9 mouse cellular contexts compared by ENCODE assay signal in genomic region chr11:76507302-76508124, GRCm38 (mm10).
DNase-seq lines count a peak whose midpoint lies in the region; ATAC-seq and TF ChIP-seq lines count a peak whose summit lies in the region.
"Had no signal": no experiment of that assay in that cellular context is flagged by ENCODE, and none has a peak within 500 bp of the region (broad histone marks: within the 10 kb centered on the region; RNA-seq: fewer than 3 reads in every experiment).

No protein-coding gene starts in this region.

- no peak for TF ChIP-seq POLR2A in testis, adult 2 months (IDR thresholded peaks at IDR 0.05; ENCODE audit: control insufficient read depth, low read depth, low read length)

- H3K27ac ChIP-seq in testis, adult 2 months (ENCODE audit: control insufficient read depth, insufficient read depth, low read depth, low read length) = no peak overlapping the region
- peak overlapping the region; percentile 79 for H3K27ac ChIP-seq in hindbrain, embryonic 16.5 days (ENCODE audit: low read depth, low read length)
- H3K27ac ChIP-seq in midbrain, embryonic 13.5 days = peak overlapping the region; percentile 87
- H3K27ac ChIP-seq: macrophage had no signal

- no peaks in the 10 kb centered on the region for H3K27me3 ChIP-seq in testis, adult 2 months (ENCODE audit: control insufficient read depth, insufficient read depth, low read length)
- no peaks in the 10 kb centered on the region for H3K27me3 ChIP-seq in hindbrain, embryonic 16.5 days (replicated peaks; ENCODE audit: control insufficient read depth, insufficient read depth, low read length)
- H3K27me3 ChIP-seq in midbrain, embryonic 13.5 days = no peaks in the 10 kb centered on the region

- WGBS in hindbrain, embryonic 16.5 days = 58% methylated on average over 8 of the region's 8 CpGs
- 62% methylated on average over 8 of the region's 8 CpGs for WGBS in midbrain, embryonic 13.5 days

- DNase-seq in testis, postnatal 14 days (ENCODE audit: low spot score) = no peak
- DNase-seq in natural killer cell, adult 2 months (ENCODE audit: low spot score in 2 of 2) = no peak
- no peak for DNase-seq in adrenal gland, postnatal 4 days (ENCODE audit: low spot score in 2 of 2)
- DNase-seq in thymus, postnatal 14 days = no peak
- no peak for DNase-seq in spleen, postnatal 4 days (ENCODE audit: low spot score in 2 of 2)

- H3K4me2 ChIP-seq in hindbrain, embryonic 16.5 days (ENCODE audit: low read length) = peak overlapping the region; percentile 25
- peak overlapping the region; percentile 30 for H3K4me2 ChIP-seq in midbrain, embryonic 13.5 days (replicated peaks)

- TF ChIP-seq CTCF in testis, adult 2 months (IDR thresholded peaks at IDR 0.05; ENCODE audit: control insufficient read depth, insufficient read depth, insufficient replicate concordance, low read depth, low read length) = no peak

- peak; percentile 67 for ATAC-seq in hindbrain, embryonic 16.5 days
- ATAC-seq in midbrain, embryonic 13.5 days = peak; percentile 86

- no peaks in the 10 kb centered on the region for H3K36me3 ChIP-seq in testis, adult 2 months (ENCODE audit: control insufficient read depth, insufficient read depth, low read length)
- no peaks in the 10 kb centered on the region for H3K36me3 ChIP-seq in hindbrain, embryonic 16.5 days (ENCODE audit: control insufficient read depth, insufficient read depth, low read length)
- H3K36me3 ChIP-seq in midbrain, embryonic 13.5 days = no peaks in the 10 kb centered on the region

- no peaks in the 10 kb centered on the region for H3K9me3 ChIP-seq in hindbrain, embryonic 16.5 days (ENCODE audit: control insufficient read depth, low read length)
- no peaks in the 10 kb centered on the region for H3K9me3 ChIP-seq in midbrain, embryonic 13.5 days

- H3K4me3 ChIP-seq in testis, adult 2 months (ENCODE audit: control insufficient read depth, low read depth, low read length) = peak overlapping the region; percentile 65
- no peak overlapping the region for H3K4me3 ChIP-seq in hindbrain, embryonic 16.5 days (ENCODE audit: low read length)
- H3K4me3 ChIP-seq in midbrain, embryonic 13.5 days (replicated peaks) = no peak overlapping the region

- peaks cover 10% of the 10 kb centered on the region for H3K4me1 ChIP-seq in testis, adult 2 months (ENCODE audit: control insufficient read depth, insufficient read depth, low read length)
- H3K4me1 ChIP-seq in hindbrain, embryonic 16.5 days (ENCODE audit: control insufficient read depth, insufficient read depth, low read depth, low read length) = peaks cover 34% of the 10 kb centered on the region
- H3K4me1 ChIP-seq in midbrain, embryonic 13.5 days (replicated peaks) = peaks cover 43% of the 10 kb centered on the region

- H3K9ac ChIP-seq in hindbrain, embryonic 16.5 days (ENCODE audit: low read depth, low read length) = peak overlapping the region; percentile 23; the same call in 1 of the 2 replicates
- H3K9ac ChIP-seq in midbrain, embryonic 13.5 days (replicated peaks) = peak overlapping the region; percentile 17
